Mouse (Mus musculus) limb, embryonic 12.5 days (tissue): ENCODE measurements at regions not wholly inside any gene's neighbourhood (a gene's known extent, or its start where the extent isn't known, plus 50 kb on each side); places are given as distances from the start of the nearest gene placed in this dataset.

Source experiments
- ATAC-seq: fragments of 200-750 bp; cut with Nextera tagmentation; 2 replicates; pipeline ENCODE4 v1.8.0; 2017; ENCODE audit warnings: low read depth, moderate TSS enrichment; ENCODE audit not compliant: insufficient number of reproducible peaks, insufficient read depth, low FRiP score, low TSS enrichment
- H3K27ac ChIP-seq: fragments of 300-500 bp; sonication (generic); 2 replicates; pipeline ENCODE4 v1.5.1; 2016; ENCODE audit warnings: mild to moderate bottlenecking, moderate library complexity
- H3K27me3 ChIP-seq: fragments of 300-500 bp; sonication (generic); 2 replicates; pipeline ENCODE4 v1.6.1; 2016; ENCODE audit warnings: mild to moderate bottlenecking, moderate library complexity
- H3K36me3 ChIP-seq: fragments of 300-500 bp; sonication (generic); 2 replicates; pipeline ENCODE4 v1.6.1; 2016; ENCODE audit warnings: mild to moderate bottlenecking, moderate library complexity
- H3K4me1 ChIP-seq: fragments of 300-500 bp; sonication (generic); replicated peaks from 2 replicates; pipeline ENCODE4 v1.6.1; 2016
- H3K4me2 ChIP-seq: fragments of 300-500 bp; sonication (generic); 2 replicates; pipeline ENCODE4 v1.6.1; 2016; ENCODE audit warnings: mild to moderate bottlenecking, moderate library complexity
- H3K4me3 ChIP-seq: fragments of 300-500 bp; sonication (generic); replicated peaks from 2 replicates; pipeline ENCODE4 v1.5.1; 2016; ENCODE audit warnings: mild to moderate bottlenecking
- H3K9ac ChIP-seq: fragments of 300-500 bp; sonication (generic); replicated peaks from 2 replicates; pipeline ENCODE4 v1.6.1; 2016; ENCODE audit warnings: mild to moderate bottlenecking, moderate library complexity
- H3K9me3 ChIP-seq: fragments of 300-500 bp; sonication (generic); 2 replicates; pipeline ENCODE4 v1.6.1; 2016; ENCODE audit warnings: mild to moderate bottlenecking, moderate library complexity
- WGBS: fragments of 180-500 bp; shearing (Covaris S2); methylation state at CpG from one replicate; pipeline ENCODE4 v1.1.7; 2016; 5-methylcytosine and 5-hydroxymethylcytosine counted together

GRCm38 (mm10) chr9:68162813-68163570, 322.8 kb downstream of the Vps13c start:
- no peak overlapping the region for H3K27ac ChIP-seq
- H3K4me1 ChIP-seq, result 0 out of 2 replicates have a peak, but pooled peaks cover 10% of the 10 kb centered on the region
- no peak for ATAC-seq
- H3K36me3 ChIP-seq, result no peaks in the 10 kb centered on the region
- H3K4me2 ChIP-seq, result no peak overlapping the region
- no peak overlapping the region for H3K9ac ChIP-seq
- H3K4me3 ChIP-seq, result no peak overlapping the region
- no peaks in the 10 kb centered on the region for H3K9me3 ChIP-seq
- 82% methylated on average over 10 of the region's 10 CpGs for WGBS
- peaks cover 4% of the 10 kb centered on the region; the same call in 1 of the 2 replicates for H3K27me3 ChIP-seq

GRCm38 (mm10) chr9:68166556-68166955, 326.4 kb downstream of the Vps13c start:
- no peak for ATAC-seq
- Histone ChIP-seq H3K27ac (no peak overlapping the region), H3K4me1 (0 out of 2 replicates have a peak, but pooled peaks cover 10% of the 10 kb centered on the region), H3K36me3 (no peaks in the 10 kb centered on the region), H3K27me3 (peaks cover 4% of the 10 kb centered on the region; the same call in 1 of the 2 replicates), H3K4me3 (no peak overlapping the region), H3K9ac (no peak overlapping the region), H3K9me3 (no peaks in the 10 kb centered on the region), H3K4me2 (no peak overlapping the region)
- 16% methylated on average over 4 of the region's 4 CpGs for WGBS

GRCm38 (mm10) chr9:68188921-68189320, 348.7 kb downstream of the Vps13c start:
- H3K27me3 ChIP-seq, result no peaks in the 10 kb centered on the region
- no peaks in the 10 kb centered on the region for H3K9me3 ChIP-seq
- no peak overlapping the region for H3K4me2 ChIP-seq
- H3K27ac ChIP-seq, result no peak overlapping the region
- H3K4me3 ChIP-seq, result no peak overlapping the region
- ATAC-seq, result no peak
- H3K9ac ChIP-seq, result no peak overlapping the region
- H3K36me3 ChIP-seq, result no peaks in the 10 kb centered on the region
- H3K4me1 ChIP-seq, result no peaks in the 10 kb centered on the region

- no peak overlapping the region for H3K4me2 ChIP-seq
- no peak for ATAC-seq
- no peaks in the 10 kb centered on the region for H3K9me3 ChIP-seq
- H3K27ac ChIP-seq, result no peak overlapping the region
- WGBS, result 85% methylated on average over 4 of the region's 4 CpGs
- H3K9ac ChIP-seq, result no peak overlapping the region
- no peaks in the 10 kb centered on the region for H3K36me3 ChIP-seq
- no peak overlapping the region for H3K4me3 ChIP-seq
- no peaks in the 10 kb centered on the region for H3K4me1 ChIP-seq
- H3K27me3 ChIP-seq, result no peaks in the 10 kb centered on the region
Measured at GRCm38 (mm10) chr9:68199831-68200230, 359.6 kb downstream of the Vps13c start.

GRCm38 (mm10) chr9:68201031-68201430, 360.8 kb downstream of the Vps13c start:
- no peaks in the 10 kb centered on the region for H3K36me3 ChIP-seq
- H3K9me3 ChIP-seq, result no peaks in the 10 kb centered on the region
- no peak overlapping the region for H3K4me2 ChIP-seq
- ATAC-seq, result no peak
- 56% methylated on average over 5 of the region's 5 CpGs for WGBS
- no peak overlapping the region for H3K27ac ChIP-seq
- H3K9ac ChIP-seq, result no peak overlapping the region
- no peaks in the 10 kb centered on the region for H3K27me3 ChIP-seq
- no peak overlapping the region for H3K4me3 ChIP-seq
- H3K4me1 ChIP-seq, result no peaks in the 10 kb centered on the region

DNA sequence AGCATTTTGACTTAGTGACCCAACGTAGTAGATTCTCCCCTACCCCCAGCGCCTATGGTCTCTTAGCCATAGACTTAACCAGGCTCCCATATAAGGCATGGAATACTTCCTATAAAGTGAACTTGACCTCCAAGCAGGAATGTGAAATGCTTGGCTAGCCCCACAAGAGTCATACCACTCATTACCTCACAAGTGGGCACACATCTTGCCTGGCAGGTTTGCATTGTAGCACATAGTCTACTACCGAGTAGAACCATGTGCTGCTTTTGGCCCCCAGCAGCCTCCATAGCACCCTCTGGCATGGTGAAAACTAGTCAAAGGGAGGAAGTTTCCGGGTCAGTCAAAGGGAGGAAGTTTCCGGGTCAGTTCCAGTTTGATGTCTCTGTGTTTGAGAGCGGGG, 385.5 kb downstream of the Vps13c start:
- Histone ChIP-seq H3K27ac (no peak overlapping the region), H3K4me1 (no peaks in the 10 kb centered on the region), H3K27me3 (no peaks in the 10 kb centered on the region), H3K4me2 (no peak overlapping the region), H3K9ac (no peak overlapping the region), H3K9me3 (no peaks in the 10 kb centered on the region), H3K36me3 (no peaks in the 10 kb centered on the region), H3K4me3 (no peak overlapping the region)
- 92% methylated on average over 6 of the region's 6 CpGs for whole genome bisulfite sequencing
- ATAC-seq, result no peak

GRCm38 (mm10) chr9:68231131-68231530, 390.9 kb downstream of the Vps13c start:
- H3K36me3 ChIP-seq, result no peaks in the 10 kb centered on the region
- no peaks in the 10 kb centered on the region; the same call in 1 of the 2 replicates for H3K27me3 ChIP-seq
- peaks cover 15% of the 10 kb centered on the region for H3K4me1 ChIP-seq
- ATAC-seq, result no peak
- no peak overlapping the region for H3K4me3 ChIP-seq
- H3K9ac ChIP-seq, result no peak overlapping the region
- no peak overlapping the region for H3K4me2 ChIP-seq
- 79% methylated on average over 3 of the region's 3 CpGs for WGBS
- no peak overlapping the region for H3K27ac ChIP-seq
- no peaks in the 10 kb centered on the region; the same call in 1 of the 2 replicates for H3K9me3 ChIP-seq

DNA sequence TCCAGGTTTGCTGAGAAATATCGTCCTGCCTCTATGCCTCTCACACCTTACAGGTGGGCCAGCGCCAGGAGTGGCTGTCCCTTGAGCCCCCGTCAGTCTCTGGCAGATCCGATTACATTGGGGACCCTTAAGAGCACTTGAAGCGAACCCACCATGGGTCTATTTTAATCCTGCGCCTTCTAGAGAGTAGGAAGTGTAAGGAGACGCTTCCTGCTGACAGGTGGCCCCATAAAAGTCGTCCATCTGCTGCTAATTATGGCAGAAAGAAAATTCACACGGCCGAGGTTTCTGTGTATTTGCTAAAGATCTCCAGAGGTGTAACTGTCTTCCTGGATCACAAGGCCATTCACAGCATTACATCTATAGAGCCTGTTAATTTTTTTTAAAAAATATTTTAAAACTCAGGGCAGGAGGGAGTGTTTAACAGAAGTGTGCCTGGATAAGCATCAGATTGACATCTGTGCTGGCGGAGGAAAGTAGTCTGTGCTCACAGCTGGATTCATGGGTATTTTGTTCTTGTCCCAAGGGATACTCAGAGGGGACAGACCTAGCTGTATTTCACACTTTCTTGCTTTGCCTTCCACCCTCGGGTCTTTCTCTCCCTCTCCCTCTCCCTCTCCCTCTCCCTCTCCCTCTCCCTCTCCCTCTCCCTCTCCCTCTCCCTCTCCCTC, 394.9 kb downstream of the Vps13c start:
- Histone ChIP-seq H3K4me1 (peaks cover 15% of the 10 kb centered on the region), H3K36me3 (no peaks in the 10 kb centered on the region), H3K9me3 (no peaks in the 10 kb centered on the region; the same call in 1 of the 2 replicates), H3K27me3 (no peaks in the 10 kb centered on the region; the same call in 1 of the 2 replicates), H3K27ac (0 out of 2 replicates have a peak overlapping the region, but pooled peaks have one; percentile 36), H3K9ac (no peak overlapping the region), H3K4me3 (no peak overlapping the region), H3K4me2 (peak overlapping the region; percentile 38)
- peak; percentile 52; the same call in 1 of the 2 replicates for ATAC-seq
- WGBS, result 7% methylated on average over 12 of the region's 12 CpGs

- Histone ChIP-seq H3K9ac (no peak overlapping the region), H3K9me3 (no peaks in the 10 kb centered on the region), H3K27me3 (no peaks in the 10 kb centered on the region), H3K4me3 (no peak overlapping the region), H3K27ac (no peak overlapping the region), H3K4me1 (peaks cover 11% of the 10 kb centered on the region), H3K4me2 (no peak overlapping the region), H3K36me3 (no peaks in the 10 kb centered on the region)
- ATAC-seq, result no peak
Measured at GRCm38 (mm10) chr9:68239121-68239520, 398.9 kb downstream of the Vps13c start.

DNA sequence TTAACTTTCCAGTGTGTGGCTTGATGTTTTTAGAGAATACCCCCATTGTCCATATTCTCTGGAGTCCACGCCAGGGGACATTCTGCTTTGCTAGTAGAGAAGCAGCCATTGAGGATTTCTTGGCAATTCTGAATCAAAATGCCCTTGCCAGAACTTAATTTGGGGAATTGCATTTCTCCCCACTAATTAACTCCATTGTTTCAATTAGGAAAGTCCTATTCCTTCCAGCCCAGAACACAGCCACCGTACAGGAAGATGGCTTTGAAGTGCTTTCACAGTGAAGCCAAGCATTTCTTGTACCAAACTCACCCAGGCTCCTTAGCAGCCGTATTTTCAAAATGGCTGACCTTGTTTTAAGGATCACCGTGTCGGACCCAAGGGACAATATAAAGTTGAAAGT, 399.4 kb downstream of the Vps13c start:
- no peaks in the 10 kb centered on the region for H3K9me3 ChIP-seq
- H3K4me3 ChIP-seq, result no peak overlapping the region
- peaks cover 7% of the 10 kb centered on the region for H3K4me1 ChIP-seq
- no peaks in the 10 kb centered on the region for H3K36me3 ChIP-seq
- 82% methylated on average over 5 of the region's 5 CpGs for WGBS
- no peaks in the 10 kb centered on the region for H3K27me3 ChIP-seq
- no peak overlapping the region for H3K4me2 ChIP-seq
- ATAC-seq, result no peak
- H3K9ac ChIP-seq, result no peak overlapping the region
- H3K27ac ChIP-seq, result no peak overlapping the region

- Histone ChIP-seq H3K27ac (no peak overlapping the region), H3K9ac (no peak overlapping the region), H3K4me2 (no peak overlapping the region), H3K27me3 (no peaks in the 10 kb centered on the region), H3K4me1 (no peaks in the 10 kb centered on the region), H3K9me3 (no peaks in the 10 kb centered on the region), H3K36me3 (no peaks in the 10 kb centered on the region), H3K4me3 (no peak overlapping the region)
- 85% methylated on average over 16 of the region's 16 CpGs for WGBS
- no peak for ATAC-seq
Measured at GRCm38 (mm10) chr9:68250011-68250410, 403.6 kb upstream of the Rora start.
